ENCODE assay signal across 15 mouse cellular contexts in the genomic region with DNA sequence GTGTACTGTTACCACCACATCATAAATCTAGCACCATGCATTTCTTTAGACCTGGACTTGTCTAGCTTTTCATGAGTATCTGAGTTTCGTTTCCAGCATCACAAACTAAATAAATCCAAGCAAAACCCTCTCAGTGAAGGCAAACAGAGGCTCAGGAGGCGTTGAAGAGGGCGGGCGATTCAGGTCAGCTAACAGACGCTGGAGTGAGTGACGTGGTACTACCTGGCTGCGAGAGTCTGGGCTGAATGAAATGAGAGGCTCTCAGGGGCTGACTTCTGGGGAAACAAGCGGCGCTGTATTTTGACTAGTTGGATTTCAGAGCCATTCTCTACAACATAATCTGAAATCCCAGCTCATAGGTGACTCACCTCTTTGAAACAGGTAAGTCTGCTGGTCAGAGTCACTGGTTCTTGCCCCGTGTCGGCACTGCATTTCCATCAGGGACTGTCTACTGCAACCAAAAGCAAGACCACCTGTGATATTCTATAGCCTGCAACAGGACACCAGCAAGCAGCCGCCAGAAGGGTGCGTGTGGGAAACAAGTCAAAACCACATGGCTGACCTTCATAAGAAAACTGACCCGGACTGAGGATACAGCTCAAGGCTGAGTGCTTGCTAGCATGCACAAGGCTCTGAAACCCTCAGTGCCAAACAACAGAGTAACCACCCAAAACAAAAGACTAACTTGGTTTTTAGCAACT. TPM values are rescaled to one million over a fixed set of nuclear protein-coding genes. Genes with fewer than 3 reads are reported as not detected.
DNase-seq lines count a peak whose midpoint lies in the region; ATAC-seq and TF ChIP-seq lines count a peak whose summit lies in the region.
"Had no signal": no experiment of that assay in that cellular context is flagged by ENCODE, and none has a peak within 500 bp of the region (broad histone marks: within the 10 kb centered on the region; RNA-seq: fewer than 3 reads in every experiment).

No protein-coding gene starts in this region.

- peaks cover 6% of the 10 kb centered on the region; the same call in 1 of the 2 replicates for H3K4me1 ChIP-seq in heart, embryonic 12.5 days (replicated peaks)
- no peaks in the 10 kb centered on the region for H3K4me1 ChIP-seq in lung, postnatal 0 days (ENCODE audit: insufficient read depth, low read depth, low read length)
- H3K4me1 ChIP-seq in neural tube, embryonic 15.5 days = no peaks in the 10 kb centered on the region

- no peak for TF ChIP-seq EP300 in lung, postnatal 0 days (IDR thresholded peaks at IDR 0.05)

- no peak for TF ChIP-seq CTCF in lung, postnatal 0 days (IDR thresholded peaks at IDR 0.05)

- H3K27ac ChIP-seq in heart, embryonic 12.5 days (ENCODE audit: poor library complexity, severe bottlenecking) = no peak overlapping the region
- H3K27ac ChIP-seq in lung, postnatal 0 days (ENCODE audit: low read length) = no peak overlapping the region
- no peak overlapping the region for H3K27ac ChIP-seq in neural tube, embryonic 15.5 days (replicated peaks)
- H3K27ac ChIP-seq: heart, embryonic 13.5 days; macrophage; midbrain, embryonic 12.5 days had no signal

- no peaks in the 10 kb centered on the region for H3K9me3 ChIP-seq in heart, embryonic 12.5 days (replicated peaks)
- H3K9me3 ChIP-seq in lung, postnatal 0 days (ENCODE audit: low read length) = no peaks in the 10 kb centered on the region
- H3K9me3 ChIP-seq in neural tube, embryonic 15.5 days (replicated peaks) = no peaks in the 10 kb centered on the region
- H3K9me3 ChIP-seq: G1E; heart, embryonic 13.5 days had no signal

- no peak for ATAC-seq in heart, embryonic 12.5 days (ENCODE audit: insufficient number of reproducible peaks, low FRiP score)
- peak; percentile 87 for ATAC-seq in lung, postnatal 0 days
- ATAC-seq in neural tube, embryonic 15.5 days (ENCODE audit: low FRiP score) = no peak
- ATAC-seq: forebrain, postnatal 0 days had no signal

- H3K36me3 ChIP-seq in heart, embryonic 12.5 days = peaks cover 10% of the 10 kb centered on the region; the same call in 1 of the 2 replicates
- no peaks in the 10 kb centered on the region for H3K36me3 ChIP-seq in lung, postnatal 0 days (ENCODE audit: insufficient read depth, low read length)
- H3K36me3 ChIP-seq in neural tube, embryonic 15.5 days = peaks cover 7% of the 10 kb centered on the region; the same call in 1 of the 2 replicates
- H3K36me3 ChIP-seq: midbrain, embryonic 12.5 days had no signal

- H3K4me3 ChIP-seq in heart, embryonic 12.5 days = no peak overlapping the region
- no peak overlapping the region for H3K4me3 ChIP-seq in lung, postnatal 0 days (ENCODE audit: low read depth, low read length)
- no peak overlapping the region for H3K4me3 ChIP-seq in neural tube, embryonic 15.5 days (replicated peaks)
- H3K4me3 ChIP-seq: heart, embryonic 13.5 days; midbrain, embryonic 12.5 days had no signal

- H3K9ac ChIP-seq in heart, embryonic 12.5 days = no peak overlapping the region
- no peak overlapping the region for H3K9ac ChIP-seq in lung, postnatal 0 days (replicated peaks; ENCODE audit: low read depth)
- no peak overlapping the region for H3K9ac ChIP-seq in neural tube, embryonic 15.5 days (replicated peaks)
- H3K9ac ChIP-seq: forebrain, postnatal 0 days; midbrain, embryonic 12.5 days had no signal

- no peaks in the 10 kb centered on the region for H3K27me3 ChIP-seq in heart, embryonic 12.5 days (replicated peaks)
- H3K27me3 ChIP-seq in lung, postnatal 0 days (replicated peaks; ENCODE audit: insufficient read depth, low read length) = no peaks in the 10 kb centered on the region
- H3K27me3 ChIP-seq in neural tube, embryonic 15.5 days (replicated peaks) = no peaks in the 10 kb centered on the region
- H3K27me3 ChIP-seq: heart, embryonic 13.5 days; midbrain, embryonic 12.5 days had no signal

- WGBS in heart, embryonic 12.5 days = 77% methylated on average over 14 of the region's 14 CpGs
- 50% methylated on average over 14 of the region's 14 CpGs for WGBS in lung, postnatal 0 days
- 88% methylated on average over 14 of the region's 14 CpGs for WGBS in neural tube, embryonic 15.5 days

- peak; percentile 56 for DNase-seq in heart, adult 11 months
- DNase-seq in NIH3T3 (ENCODE audit: low read depth) = peak; percentile 21
- peak; percentile 28 for DNase-seq in embryo, embryonic 10.5 days (ENCODE audit: low spot score)
- DNase-seq in lung, postnatal 0 days (ENCODE audit: low spot score) = peak; percentile 64
- no peak for DNase-seq in layer of hippocampus, adult 9-10 months (ENCODE audit: low spot score)
- DNase-seq: cerebellum, adult 18-20 months; forebrain, postnatal 0 days; heart, postnatal 4 days; kidney, adult 9 months had no signal

- H3K4me2 ChIP-seq in heart, embryonic 12.5 days = no peak overlapping the region
- no peak overlapping the region for H3K4me2 ChIP-seq in lung, postnatal 0 days (replicated peaks; ENCODE audit: low read depth, low read length)
- no peak overlapping the region for H3K4me2 ChIP-seq in neural tube, embryonic 15.5 days
- H3K4me2 ChIP-seq: heart, embryonic 13.5 days; midbrain, embryonic 12.5 days had no signal

RNA-seq across cellular contexts. Expression of a gene that starts 11.3 kb away (rescaled TPM):
- polyA plus RNA-seq in heart, embryonic 12.5 days (2016; fragmentation: Nextera tagmentation; extraction: Ambion mirVana) = 23.8 and 24.2 TPM in 2 replicates
- polyA plus RNA-seq in lung, postnatal 0 days (2015; fragmentation: Nextera tagmentation; extraction: Ambion mirVana) = 2.0 and 2.1 TPM in 2 replicates
- polyA plus RNA-seq in neural tube, embryonic 15.5 days (2015; fragmentation: Nextera tagmentation; extraction: Ambion mirVana) = 3.7 and 11.6 TPM in 2 replicates

RNA-seq across cellular contexts. Expression of a gene that starts 40.0 kb away (rescaled TPM):
- polyA plus RNA-seq in heart, embryonic 12.5 days (2016; fragmentation: Nextera tagmentation; extraction: Ambion mirVana) = 17.1 and 17.5 TPM in 2 replicates
- 19.5 and 23.0 TPM in 2 replicates for polyA plus RNA-seq in lung, postnatal 0 days (2015; fragmentation: Nextera tagmentation; extraction: Ambion mirVana)
- polyA plus RNA-seq in neural tube, embryonic 15.5 days (2015; fragmentation: Nextera tagmentation; extraction: Ambion mirVana) = 18.9 and 20.1 TPM in 2 replicates

RNA-seq across cellular contexts. Expression of a gene that starts 47.9 kb away (rescaled TPM):
- polyA plus RNA-seq in heart, embryonic 12.5 days (2016; fragmentation: Nextera tagmentation; extraction: Ambion mirVana) = not detected in 2 replicates
- not detected in 2 replicates for polyA plus RNA-seq in lung, postnatal 0 days (2015; fragmentation: Nextera tagmentation; extraction: Ambion mirVana)
- 0.59 TPM in 1 of 2 replicates, not detected in the other for polyA plus RNA-seq in neural tube, embryonic 15.5 days (2015; fragmentation: Nextera tagmentation; extraction: Ambion mirVana)
- polyA plus RNA-seq: G1E; heart, embryonic 13.5 days; macrophage; midbrain, embryonic 12.5 days had no signal
